ENCODE assay signal across 8 mouse cellular contexts in the genomic region with DNA sequence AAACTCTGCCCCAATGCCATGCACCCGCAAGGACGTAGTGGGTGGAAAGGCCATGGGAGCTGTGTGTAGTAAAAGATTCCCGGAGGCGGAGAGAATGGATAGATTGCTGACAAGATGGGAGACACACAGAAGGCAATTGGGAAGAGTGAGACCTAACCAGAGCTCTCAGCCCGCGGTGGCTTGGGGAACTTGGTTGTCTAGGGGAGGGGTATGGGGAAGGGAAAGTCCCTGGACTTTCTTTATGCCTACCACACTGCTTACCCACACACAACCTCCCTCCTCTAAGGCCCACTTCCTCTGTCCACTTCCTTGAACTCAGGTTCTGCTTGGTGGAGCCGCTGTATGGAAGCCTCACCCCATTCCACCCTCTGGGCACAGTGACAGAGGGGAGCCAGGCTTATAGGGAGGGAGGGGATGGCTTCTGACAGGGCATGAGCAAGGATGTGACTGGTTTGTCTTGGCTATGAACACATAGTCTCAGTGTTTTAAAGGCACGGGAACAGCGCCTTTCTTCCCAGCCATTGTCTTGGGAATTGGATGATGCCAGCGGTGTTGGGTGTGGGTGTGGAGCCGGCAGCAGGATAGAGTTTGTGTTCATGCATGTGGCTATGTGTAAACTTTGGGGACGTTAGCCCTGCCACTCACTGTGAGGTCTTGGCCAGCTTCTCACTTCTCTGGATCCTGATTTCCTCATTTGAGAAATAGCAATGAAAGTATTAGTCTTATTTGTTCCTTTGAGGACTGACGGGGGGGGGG. TPM values are rescaled to one million over a fixed set of nuclear protein-coding genes. Genes with fewer than 3 reads are reported as not detected.
A peak's percentile ranks its signal among the peaks of the same experiment; 100 is the strongest.
DNase-seq lines count a peak whose midpoint lies in the region; ATAC-seq lines count a peak whose summit lies in the region.

No protein-coding gene starts in this region.

- H3K9ac ChIP-seq in forebrain, embryonic 14.5 days (ENCODE audit: low read length) = no peak overlapping the region

- peak overlapping the region; percentile 74; the same call in 1 of the 2 replicates for H3K4me2 ChIP-seq in forebrain, embryonic 14.5 days (ENCODE audit: low read length)

- peak overlapping the region; percentile 70; the same call in 1 of the 2 replicates for H3K27ac ChIP-seq in forebrain, embryonic 14.5 days (ENCODE audit: low read depth, low read length)
- H3K27ac ChIP-seq in limb, embryonic 10.5 days = peak overlapping the region; percentile 87
- peak overlapping the region; percentile 89 for H3K27ac ChIP-seq in midbrain, embryonic 10.5 days (replicated peaks)

- H3K27me3 ChIP-seq in forebrain, embryonic 14.5 days (replicated peaks; ENCODE audit: control insufficient read depth, insufficient read depth, low read length) = no peaks in the 10 kb centered on the region
- peaks cover 26% of the 10 kb centered on the region; the same call in 1 of the 2 replicates for H3K27me3 ChIP-seq in limb, embryonic 10.5 days (ENCODE audit: low read depth, poor library complexity, severe bottlenecking)
- peaks cover 19% of the 10 kb centered on the region for H3K27me3 ChIP-seq in midbrain, embryonic 10.5 days (ENCODE audit: low read depth, poor library complexity, severe bottlenecking)

- peaks cover 56% of the 10 kb centered on the region for H3K4me1 ChIP-seq in forebrain, embryonic 14.5 days (ENCODE audit: control insufficient read depth, insufficient read depth, low read length)
- H3K4me1 ChIP-seq in limb, embryonic 10.5 days = peaks cover 34% of the 10 kb centered on the region
- peaks cover 70% of the 10 kb centered on the region for H3K4me1 ChIP-seq in midbrain, embryonic 10.5 days

- no peak overlapping the region for H3K4me3 ChIP-seq in forebrain, embryonic 14.5 days (ENCODE audit: low read depth, low read length)
- H3K4me3 ChIP-seq in limb, embryonic 10.5 days = peak overlapping the region; percentile 57
- peak overlapping the region; percentile 54 for H3K4me3 ChIP-seq in midbrain, embryonic 10.5 days

- H3K9me3 ChIP-seq in forebrain, embryonic 14.5 days (replicated peaks; ENCODE audit: control insufficient read depth, low read length) = no peaks in the 10 kb centered on the region
- H3K9me3 ChIP-seq in limb, embryonic 10.5 days (replicated peaks) = no peaks in the 10 kb centered on the region
- no peaks in the 10 kb centered on the region for H3K9me3 ChIP-seq in midbrain, embryonic 10.5 days (replicated peaks)

- DNase-seq in thymus, postnatal 14 days = peak; percentile 44
- DNase-seq in thymus, postnatal 10 days (ENCODE audit: low spot score in 2 of 2) = no peak
- no peak for DNase-seq in forebrain, embryonic 14.5 days (ENCODE audit: low spot score)
- DNase-seq in limb, embryonic 10.5 days (ENCODE audit: low spot score) = no peak
- no peak for DNase-seq in midbrain, embryonic 10.5 days (ENCODE audit: low spot score)
- DNase-seq in urinary bladder, postnatal 36 days (ENCODE audit: low spot score in 2 of 2) = no peak
- DNase-seq in urinary bladder, adult 18-20 months (ENCODE audit: low spot score in 2 of 2) = no peak
- no peak for DNase-seq in testis, postnatal 14 days (ENCODE audit: low spot score)

- no peaks in the 10 kb centered on the region for H3K36me3 ChIP-seq in forebrain, embryonic 14.5 days (ENCODE audit: control insufficient read depth, insufficient read depth, low read length)
- no peaks in the 10 kb centered on the region for H3K36me3 ChIP-seq in limb, embryonic 10.5 days
- H3K36me3 ChIP-seq in midbrain, embryonic 10.5 days = no peaks in the 10 kb centered on the region

- 61% methylated on average over 13 of the region's 13 CpGs for WGBS in forebrain, embryonic 14.5 days
- WGBS in limb, embryonic 10.5 days = 67% methylated on average over 13 of the region's 13 CpGs
- 70% methylated on average over 13 of the region's 13 CpGs for WGBS in midbrain, embryonic 10.5 days

- ATAC-seq in forebrain, embryonic 14.5 days = no peak

RNA-seq across cellular contexts. Expression of gene Btg2, which starts 15.0 kb away (rescaled TPM):
- polyA plus RNA-seq in forebrain, embryonic 14.5 days (2014; fragmentation: Nextera tagmentation; extraction: Ambion mirVana) = 67.3 and 82.6 TPM in 2 replicates
- 10.1 and 17.7 TPM in 2 replicates for polyA plus RNA-seq in limb, embryonic 10.5 days (2016; fragmentation: Nextera tagmentation; extraction: Ambion mirVana)
- polyA plus RNA-seq in midbrain, embryonic 10.5 days (2016; fragmentation: Nextera tagmentation; extraction: Ambion mirVana) = 107 and 161 TPM in 2 replicates

RNA-seq across cellular contexts. Expression of gene Chit1, which starts 17.1 kb away (rescaled TPM):
- 0.13 TPM in 1 of 2 replicates, not detected in the other for polyA plus RNA-seq in forebrain, embryonic 14.5 days (2014; fragmentation: Nextera tagmentation; extraction: Ambion mirVana)
- polyA plus RNA-seq in limb, embryonic 10.5 days (2016; fragmentation: Nextera tagmentation; extraction: Ambion mirVana) = not detected in 2 replicates
- polyA plus RNA-seq in midbrain, embryonic 10.5 days (2016; fragmentation: Nextera tagmentation; extraction: Ambion mirVana) = not detected in 2 replicates

RNA-seq across cellular contexts. Expression of gene Fmod, which starts 56.9 kb away (rescaled TPM):
- polyA plus RNA-seq in forebrain, embryonic 14.5 days (2014; fragmentation: Nextera tagmentation; extraction: Ambion mirVana) = 3.3 and 7.7 TPM in 2 replicates
- polyA plus RNA-seq in limb, embryonic 10.5 days (2016; fragmentation: Nextera tagmentation; extraction: Ambion mirVana) = 2.4 and 2.5 TPM in 2 replicates
- polyA plus RNA-seq in midbrain, embryonic 10.5 days (2016; fragmentation: Nextera tagmentation; extraction: Ambion mirVana) = 2.8 and 6.5 TPM in 2 replicates
